Mouse (Mus musculus) lung, adult 2 months (tissue): ENCODE measurements around the gene 2900011O08Rik.

ENCODE experiments used
- CTCF ChIP-seq: fragments of 200-500 bp; IDR thresholded peaks from 2 replicates; pipeline ENCODE4 v1.5.1; 2011; ENCODE audit warnings: mild to moderate bottlenecking, low read length, control low read depth; ENCODE audit not compliant: insufficient read depth
- POLR2A ChIP-seq: fragments of 200-500 bp; IDR thresholded peaks from 2 replicates; pipeline ENCODE4 v1.6.1; 2011; ENCODE audit warnings: low read depth, mild to moderate bottlenecking, control low read depth, low read length, borderline replicate concordance; ENCODE audit errors: extremely low read depth

DNA sequence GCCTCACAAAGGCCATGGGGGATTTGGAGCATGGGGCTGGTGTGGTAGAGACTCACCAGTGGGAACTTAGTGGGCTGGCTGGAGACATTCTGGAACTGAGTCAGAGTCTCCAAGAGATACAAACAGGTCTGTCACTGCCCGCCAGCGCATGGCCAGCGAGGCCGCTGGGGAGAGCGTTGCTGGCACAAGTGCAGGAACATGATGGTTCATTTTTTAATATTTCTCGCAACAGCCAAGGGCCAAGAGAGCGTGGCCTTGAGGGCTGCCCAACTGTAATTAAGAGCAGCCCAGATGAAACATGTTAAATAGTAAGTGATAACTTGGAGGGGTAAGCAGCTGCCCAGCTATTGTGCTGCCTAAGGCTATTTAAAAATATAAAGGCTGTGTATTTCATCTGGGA, 138.3 kb downstream of the 2900011O08Rik start:
- TF ChIP-seq CTCF (no peak), POLR2A (no peak)
